Mouse (Mus musculus) lung, postnatal 36 days (tissue): ENCODE data around the gene Cabp7.
"Not testable (repeated sequence)": the region's sequence is repeated elsewhere in the genome, so short reads cannot be mapped to it uniquely, and the experiment has no call there.

Experiments used
- DNase-seq: peaks from one replicate; pipeline ENCODE4 v3.0.0; 2022; ENCODE audit warnings: mixed read lengths

Gene Cabp7

GRCm38 (mm10) chr11:4745969-4746368 is 609 bp downstream of the Cabp7 start:
- no peak for DNase-seq

GRCm38 (mm10) chr11:4744691-4745090 is 1.9 kb downstream of the Cabp7 start:
- DNase-seq, result no peak

GRCm38 (mm10) chr11:4740785-4741184 is 5.8 kb downstream of the Cabp7 start:
- DNase-seq, result no peak

GRCm38 (mm10) chr11:4738719-4739118 is 7.9 kb downstream of the Cabp7 start:
- no peak for DNase-seq

GRCm38 (mm10) chr11:4737682-4738081 is 8.9 kb downstream of the Cabp7 start:
- DNase-seq, result no peak

GRCm38 (mm10) chr11:4736355-4736754 is 10.2 kb downstream of the Cabp7 start:
- no peak for DNase-seq

GRCm38 (mm10) chr11:4734179-4734578 is 12.4 kb downstream of the Cabp7 start:
- DNase-seq, result no peak

- no peak for DNase-seq
Observed at GRCm38 (mm10) chr11:4731781-4732180, 14.8 kb downstream of the Cabp7 start.

GRCm38 (mm10) chr11:4730913-4731312 is 15.7 kb downstream of the Cabp7 start:
- no peak for DNase-seq

- DNase-seq, result peak; percentile 36
Observed at GRCm38 (mm10) chr11:4730096-4730495, 16.5 kb downstream of the Cabp7 start.

- DNase-seq, result peak; percentile 56
Observed at GRCm38 (mm10) chr11:4729603-4730002, 17.0 kb downstream of the Cabp7 start.

GRCm38 (mm10) chr11:4721728-4722127 is 24.9 kb downstream of the Cabp7 start:
- no peak for DNase-seq

GRCm38 (mm10) chr11:4720900-4721580 is 25.5 kb downstream of the Cabp7 start:
- DNase-seq, result peak; percentile 71

- no peak for DNase-seq
Observed at GRCm38 (mm10) chr11:4720393-4720792, 26.2 kb downstream of the Cabp7 start.

GRCm38 (mm10) chr11:4719961-4720360 is 26.6 kb downstream of the Cabp7 start:
- no peak for DNase-seq

- DNase-seq, result no peak
Observed at GRCm38 (mm10) chr11:4718548-4718947, 28.0 kb downstream of the Cabp7 start.

- no peak for DNase-seq
Observed at GRCm38 (mm10) chr11:4716530-4717236, 29.9 kb downstream of the Cabp7 start.

- no peak for DNase-seq
Observed at GRCm38 (mm10) chr11:4715596-4715995, 31.0 kb downstream of the Cabp7 start.

- DNase-seq, result no peak
Observed at GRCm38 (mm10) chr11:4714727-4715126, 31.9 kb downstream of the Cabp7 start.

GRCm38 (mm10) chr11:4712822-4713221 is 33.8 kb downstream of the Cabp7 start:
- DNase-seq, result no peak

GRCm38 (mm10) chr11:4710188-4710587 is 36.4 kb downstream of the Cabp7 start:
- not testable (repeated sequence) for DNase-seq

GRCm38 (mm10) chr11:4705178-4705577 is 41.4 kb downstream of the Cabp7 start:
- DNase-seq, result no peak

GRCm38 (mm10) chr11:4704072-4704964 is 42.3 kb downstream of the Cabp7 start, which contains the start of the genes Uqcr10 and Zmat5:
TSS of gene Uqcr10 (minus strand) at chr11:4704342.
TSS of gene Zmat5 (plus strand) at chr11:4704678.
- peak; percentile 96 for DNase-seq
